8 mouse cellular contexts compared by ENCODE assay signal in the genomic region with DNA sequence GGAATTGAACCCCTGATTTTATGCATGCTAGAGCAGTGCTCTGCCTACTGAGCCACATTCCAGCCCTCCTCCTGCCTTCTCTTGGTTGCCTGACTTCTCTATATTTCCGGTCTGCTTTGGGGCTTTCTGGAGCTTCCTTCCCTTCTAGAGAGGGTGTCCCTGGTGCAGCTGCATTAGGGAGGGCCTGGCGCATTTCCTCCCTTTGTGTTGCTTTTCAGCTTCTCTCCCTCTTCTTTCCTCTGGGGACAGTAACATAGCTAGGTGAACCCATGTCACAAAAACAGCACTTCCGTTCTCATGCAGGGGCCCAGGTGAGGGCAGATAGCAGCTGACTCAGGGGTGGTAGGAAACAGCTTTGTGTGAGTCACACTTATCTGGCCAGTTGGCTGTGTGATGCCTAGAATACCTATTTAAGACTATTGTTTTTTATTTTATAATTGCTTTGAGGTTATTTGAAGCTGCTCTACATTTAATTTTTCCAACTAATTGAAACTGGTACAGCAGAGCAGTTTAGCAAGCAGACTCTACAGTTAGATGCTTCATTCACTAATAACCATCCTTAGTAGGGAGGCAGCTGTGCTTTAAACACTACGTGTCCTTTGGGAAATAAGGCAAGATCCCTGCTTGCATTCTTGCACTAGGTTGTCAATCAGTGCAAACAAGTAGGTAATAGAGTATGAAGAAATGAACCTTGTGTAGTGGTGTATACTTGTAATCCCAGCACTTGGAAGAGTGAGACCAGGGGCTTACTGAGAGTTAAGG.
DNase-seq lines count a peak whose midpoint lies in the region; ATAC-seq and TF ChIP-seq lines count a peak whose summit lies in the region.
"Had no signal": no experiment of that assay in that cellular context is flagged by ENCODE, and none has a peak within 500 bp of the region (broad histone marks: within the 10 kb centered on the region; RNA-seq: fewer than 3 reads in every experiment).

No protein-coding gene starts in this region.

- 0 out of 2 replicates have a peak, but pooled peaks have one; percentile 13 for ATAC-seq in liver, postnatal 0 days
- no peak for ATAC-seq in liver, embryonic 12.5 days
- ATAC-seq in heart, embryonic 12.5 days (ENCODE audit: insufficient number of reproducible peaks, low FRiP score), result peak; percentile 48; the same call in 1 of the 2 replicates
- ATAC-seq in granulocyte monocyte progenitor cell, adult 5-6 weeks (replicated peaks; ENCODE audit: poor library complexity, severe bottlenecking), result no peak

- in situ Hi-C loops in CH12.LX (cut with MboI; ENCODE audit: low pct_ligation_motif_present, low pct_unique_long_range_greater_than_20kb, low sequenced_read_pairs), result no loop called here

- no peak for TF ChIP-seq CTCF in liver, postnatal 0 days (IDR thresholded peaks at IDR 0.05; ENCODE audit: low read depth)
- no peak for TF ChIP-seq CTCF in CH12.LX (conservative IDR thresholded peaks at IDR 0.05 in 1 of 2, IDR thresholded peaks at IDR 0.05 in 1 of 2; ENCODE audit: low read depth in 2 of 2, low read length in 2 of 2)

- dilution Hi-C loops in CH12.LX (cut with MboI; ENCODE audit: extremely low pct_ligation_motif_present, extremely low pct_unique_long_range_greater_than_20kb, low sequenced_read_pairs), result no loop called here

- no peaks in the 10 kb centered on the region for H3K79me2 ChIP-seq in CH12.LX (replicated peaks; ENCODE audit: control insufficient read depth, extremely low read depth, insufficient read depth, poor library complexity, severe bottlenecking)

- H3K9me3 ChIP-seq in liver, postnatal 0 days (ENCODE audit: low read length), result no peaks in the 10 kb centered on the region
- H3K9me3 ChIP-seq in liver, embryonic 12.5 days (replicated peaks), result no peaks in the 10 kb centered on the region
- no peaks in the 10 kb centered on the region for H3K9me3 ChIP-seq in CH12.LX (replicated peaks; ENCODE audit: low read length)
- H3K9me3 ChIP-seq in heart, embryonic 12.5 days (replicated peaks), result no peaks in the 10 kb centered on the region
- H3K9me3 ChIP-seq: midbrain, embryonic 10.5 days had no signal

- no peak for DNase-seq in liver, postnatal 0 days
- DNase-seq in CH12.LX (ENCODE audit: extremely low read depth), result peak; percentile 31
- peak; percentile 34 for DNase-seq in naive thymus-derived CD4-positive, alpha-beta T cell, adult 2 months (ENCODE audit: low read depth)
- no peak for DNase-seq in ovary, postnatal 10 days (ENCODE audit: low spot score)

- H3K36me3 ChIP-seq in liver, postnatal 0 days (replicated peaks; ENCODE audit: insufficient read depth, low read length), result no peaks in the 10 kb centered on the region
- H3K36me3 ChIP-seq in liver, embryonic 12.5 days, result no peaks in the 10 kb centered on the region
- H3K36me3 ChIP-seq in CH12.LX (replicated peaks in 1 of 2; ENCODE audit: control insufficient read depth in 1 of 2, insufficient read depth in 1 of 2, low read length in 1 of 2), result no peaks in the 10 kb centered on the region
- H3K36me3 ChIP-seq in heart, embryonic 12.5 days, result no peaks in the 10 kb centered on the region
- H3K36me3 ChIP-seq: midbrain, embryonic 10.5 days had no signal

- TF ChIP-seq EP300 in liver, postnatal 0 days (IDR thresholded peaks at IDR 0.05; ENCODE audit: low read depth), result no peak
- TF ChIP-seq EP300 in CH12.LX (IDR thresholded peaks at IDR 0.05; ENCODE audit: low read length), result no peak

- no peak overlapping the region for H3K9ac ChIP-seq in liver, postnatal 0 days (replicated peaks)
- H3K9ac ChIP-seq in liver, embryonic 12.5 days, result no peak overlapping the region
- no peak overlapping the region for H3K9ac ChIP-seq in CH12.LX (ENCODE audit: insufficient read depth, low read depth)
- H3K9ac ChIP-seq in heart, embryonic 12.5 days, result no peak overlapping the region

- TF ChIP-seq POLR2A in CH12.LX (IDR thresholded peaks at IDR 0.05; ENCODE audit: low read depth, low read length), result no peak

- H3K27ac ChIP-seq in liver, postnatal 0 days (ENCODE audit: low read depth), result no peak overlapping the region
- no peak overlapping the region for H3K27ac ChIP-seq in liver, embryonic 12.5 days
- no peak overlapping the region for H3K27ac ChIP-seq in CH12.LX (ENCODE audit: insufficient read depth, low read depth)
- H3K27ac ChIP-seq in heart, embryonic 12.5 days (ENCODE audit: poor library complexity, severe bottlenecking), result no peak overlapping the region
- H3K27ac ChIP-seq: midbrain, embryonic 10.5 days had no signal

- no peaks in the 10 kb centered on the region for H3K4me1 ChIP-seq in liver, postnatal 0 days (ENCODE audit: insufficient read depth)
- no peaks in the 10 kb centered on the region for H3K4me1 ChIP-seq in liver, embryonic 12.5 days
- peaks cover 0 to 21% of the 10 kb centered on the region in 2 experiments; a peak in 2 of 4 replicates for H3K4me1 ChIP-seq in CH12.LX (ENCODE audit: control insufficient read depth in 1 of 2, insufficient read depth in 2 of 2)
- H3K4me1 ChIP-seq in heart, embryonic 12.5 days (replicated peaks), result peaks cover 8% of the 10 kb centered on the region; the same call in 1 of the 2 replicates

- no peak overlapping the region for H3K4me3 ChIP-seq in liver, postnatal 0 days (ENCODE audit: low read depth, low read length)
- no peak overlapping the region for H3K4me3 ChIP-seq in liver, embryonic 12.5 days
- H3K4me3 ChIP-seq in CH12.LX (replicated peaks in 1 of 3; ENCODE audit: low read depth in 2 of 3, low read length in 2 of 3, poor library complexity in 1 of 3), result no peak overlapping the region
- H3K4me3 ChIP-seq in heart, embryonic 12.5 days, result no peak overlapping the region
- H3K4me3 ChIP-seq: midbrain, embryonic 10.5 days had no signal

- 41% methylated on average over 4 of the region's 4 CpGs for WGBS in liver, postnatal 0 days (ENCODE audit: insufficient replicate concordance)
- 32% methylated on average over 4 of the region's 4 CpGs for WGBS in liver, embryonic 12.5 days (ENCODE audit: insufficient replicate concordance)
- WGBS in heart, embryonic 12.5 days, result 53% methylated on average over 4 of the region's 4 CpGs

- TF ChIP-seq RAD21 in CH12.LX (IDR thresholded peaks at IDR 0.05; ENCODE audit: low read depth, low read length), result no peak

- no peaks in the 10 kb centered on the region for H3K27me3 ChIP-seq in liver, postnatal 0 days (ENCODE audit: insufficient read depth, low read length)
- H3K27me3 ChIP-seq in liver, embryonic 12.5 days (replicated peaks), result no peaks in the 10 kb centered on the region
- H3K27me3 ChIP-seq in CH12.LX (replicated peaks), result no peaks in the 10 kb centered on the region
- H3K27me3 ChIP-seq in heart, embryonic 12.5 days (replicated peaks), result no peaks in the 10 kb centered on the region

- no peak overlapping the region for H3K4me2 ChIP-seq in liver, postnatal 0 days (ENCODE audit: low read depth, low read length)
- H3K4me2 ChIP-seq in liver, embryonic 12.5 days, result no peak overlapping the region
- H3K4me2 ChIP-seq in CH12.LX (ENCODE audit: insufficient read depth, low read depth, poor library complexity, severe bottlenecking), result no peak overlapping the region
- no peak overlapping the region for H3K4me2 ChIP-seq in heart, embryonic 12.5 days

TF ChIP-seq in CH12.LX, 34 proteins besides CTCF, POLR2A, EP300 and RAD21:
- TF ChIP-seq MAZ (IDR thresholded peaks at IDR 0.05; ENCODE audit: low read depth, low read length) (no peak), ETS1 (conservative IDR thresholded peaks at IDR 0.05; ENCODE audit: low read depth, low read length) (peak; percentile 73)

Comparison
In these comparisons a context has a peak if more than half of its experiments do, and no peak if none do; other contexts are left out.
1. ATAC-seq: peak in liver, postnatal 0 days (single experiment) and heart, embryonic 12.5 days (single experiment); none in liver, embryonic 12.5 days (single experiment) and granulocyte monocyte progenitor cell, adult 5-6 weeks (single experiment).
2. DNase-seq: peak in CH12.LX (single experiment) and naive thymus-derived CD4-positive, alpha-beta T cell, adult 2 months (single experiment); none in liver, postnatal 0 days (single experiment) and ovary, postnatal 10 days (single experiment).